Mouse (Mus musculus): ENCODE measurements at regions not wholly inside any gene's neighbourhood (a gene's known extent, or its start where the extent isn't known, plus 50 kb on each side); places are given as distances from the start of the nearest gene placed in this dataset.

DNA sequence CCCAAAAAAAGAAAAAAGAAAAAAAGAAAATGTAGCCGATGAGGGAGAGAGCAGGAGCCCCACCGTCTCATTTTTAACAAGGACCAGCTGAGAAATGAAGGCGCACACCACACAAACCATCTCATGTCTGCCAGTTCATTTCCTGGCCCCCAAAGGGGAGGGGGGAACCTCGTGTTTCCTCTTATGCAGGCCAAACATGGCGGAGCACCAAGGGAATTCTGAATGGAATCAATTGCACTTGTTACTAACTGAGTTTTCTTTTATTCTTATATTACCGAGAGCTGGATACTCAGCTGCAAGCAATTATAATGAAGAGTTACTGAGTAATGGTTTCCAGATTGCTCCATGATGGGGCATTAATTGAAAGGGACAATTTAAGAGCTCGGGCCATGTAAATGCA, 348.5 kb upstream of the Npvf start:
- DNase-seq (ENCODE audit: low spot score in 2 of 2) = no peak

DNA sequence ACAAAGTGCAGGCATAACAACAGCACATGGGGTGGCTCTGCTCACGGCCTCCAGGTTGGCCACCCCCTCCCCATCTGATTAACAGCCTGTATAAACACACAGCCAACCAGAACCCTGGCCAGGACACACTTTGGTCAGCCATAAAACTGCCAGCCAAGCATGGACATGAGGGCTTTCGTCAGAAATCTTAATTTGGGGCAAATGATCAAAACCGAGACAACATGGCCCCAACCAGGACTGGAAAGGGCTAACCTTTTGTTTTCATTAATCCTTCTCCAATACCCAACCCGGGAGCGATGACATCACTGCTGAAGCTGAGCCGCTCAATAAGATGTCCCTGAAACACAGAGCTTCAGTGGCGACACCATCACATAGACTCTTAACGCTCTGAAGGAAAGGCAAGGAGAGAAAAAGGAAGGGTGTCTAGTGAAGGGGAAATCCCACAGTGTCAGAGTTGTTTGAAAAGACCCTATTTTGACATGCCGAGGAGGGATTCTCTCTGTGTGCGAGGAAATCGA, 351.9 kb upstream of the Npvf start:
- DNase-seq (ENCODE audit: low spot score in 2 of 2) = no peak

DNA sequence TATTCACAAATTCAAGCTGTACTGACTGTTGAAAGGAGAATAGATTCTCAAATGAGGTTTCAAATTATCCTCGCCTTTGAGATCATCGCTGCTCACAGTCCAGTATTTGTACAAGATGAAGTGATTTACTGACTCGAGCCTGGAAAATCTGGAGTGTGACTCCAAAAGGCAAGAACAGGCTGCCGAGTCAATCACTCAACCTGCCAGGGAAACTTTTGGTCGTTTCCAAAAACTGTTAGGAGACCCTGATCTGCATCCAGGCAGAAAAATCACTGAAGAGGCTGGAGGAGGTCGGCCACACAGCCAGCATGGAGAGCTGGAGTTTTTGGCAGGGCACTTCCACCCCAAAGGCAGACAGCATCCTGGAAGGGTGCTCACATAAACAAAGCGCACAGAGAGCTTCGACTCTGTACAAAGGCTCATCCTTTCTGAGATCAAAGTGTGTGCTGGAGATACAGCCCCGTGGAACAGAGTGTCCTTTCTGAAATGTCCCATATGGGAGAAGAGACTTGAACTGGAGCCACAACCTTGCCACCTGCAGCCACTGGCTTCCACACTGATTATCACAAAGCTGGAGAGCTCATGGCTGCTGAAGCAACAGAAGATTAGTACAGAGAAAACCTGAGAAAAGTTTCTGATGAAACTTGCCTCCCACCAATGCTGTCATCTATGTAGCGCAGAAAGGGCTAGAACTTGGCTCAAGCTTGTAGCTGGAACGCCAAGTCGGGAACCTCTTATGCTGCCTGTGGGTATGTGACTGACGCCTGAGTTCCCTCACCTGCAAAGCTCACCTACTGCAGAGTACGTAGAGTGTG, 355.5 kb upstream of the Npvf start:
- DNase-seq (ENCODE audit: low spot score in 2 of 2) = no peak

- no peak for DNase-seq (ENCODE audit: low spot score in 2 of 2)
Measured at GRCm38 (mm10) chr6:51010536-51010935, 356.3 kb upstream of the Npvf start.

DNA sequence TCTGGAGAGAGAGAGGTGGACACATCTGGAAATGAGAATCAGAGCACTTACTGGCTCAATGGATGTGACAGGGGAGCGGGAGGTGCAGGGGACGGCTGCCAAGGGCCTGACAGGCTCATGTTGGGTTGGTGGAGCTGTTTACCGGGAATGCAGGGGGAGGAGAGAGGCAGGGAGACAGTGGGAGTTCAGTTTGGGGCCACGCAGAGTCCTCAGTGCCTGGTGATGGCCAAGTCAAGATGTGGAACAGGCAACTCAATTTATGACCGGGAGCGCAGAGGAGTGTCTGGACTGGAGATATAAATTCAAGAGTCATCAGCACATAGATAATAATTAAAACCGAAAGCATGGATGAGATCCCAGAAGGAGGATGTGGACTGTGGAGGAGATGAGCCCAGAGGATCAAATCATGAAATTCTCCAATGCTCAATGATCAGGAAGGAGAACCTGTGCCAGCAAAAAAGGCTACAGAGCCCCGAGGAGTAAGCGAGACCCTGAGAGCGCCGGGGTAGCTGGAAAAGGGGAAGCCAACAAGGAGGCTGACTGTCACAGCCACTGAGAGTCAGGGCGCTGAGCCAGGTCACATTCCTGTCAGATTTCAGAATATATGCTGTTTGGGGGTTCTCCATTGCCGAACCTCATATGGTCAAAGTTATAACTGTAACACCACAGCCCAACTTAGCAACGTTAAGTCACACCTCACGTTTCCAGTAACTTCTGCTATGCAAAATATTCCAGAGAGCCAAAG, 358.0 kb upstream of the Npvf start:
- no peak for DNase-seq (ENCODE audit: low spot score in 2 of 2)

DNA sequence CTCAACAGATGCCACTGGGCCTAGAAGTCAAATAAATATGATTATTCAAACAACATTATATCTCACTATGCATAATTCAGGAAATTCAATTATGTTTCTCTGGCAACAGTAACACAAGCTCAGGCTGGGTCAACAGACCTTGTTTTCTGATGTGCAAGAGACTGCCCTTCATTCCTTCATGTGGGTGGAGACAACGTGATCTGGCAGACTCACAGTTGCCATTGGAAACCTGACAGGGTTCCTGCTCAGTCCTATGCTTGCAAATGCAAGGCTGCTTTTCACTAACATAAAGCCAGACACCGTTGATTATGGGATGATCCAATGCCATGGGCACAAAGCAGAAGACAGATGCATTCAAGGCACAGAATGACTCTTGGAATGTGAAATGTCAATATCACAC, 361.5 kb upstream of the Npvf start:
- no peak for DNase-seq (ENCODE audit: low spot score in 2 of 2)

DNA sequence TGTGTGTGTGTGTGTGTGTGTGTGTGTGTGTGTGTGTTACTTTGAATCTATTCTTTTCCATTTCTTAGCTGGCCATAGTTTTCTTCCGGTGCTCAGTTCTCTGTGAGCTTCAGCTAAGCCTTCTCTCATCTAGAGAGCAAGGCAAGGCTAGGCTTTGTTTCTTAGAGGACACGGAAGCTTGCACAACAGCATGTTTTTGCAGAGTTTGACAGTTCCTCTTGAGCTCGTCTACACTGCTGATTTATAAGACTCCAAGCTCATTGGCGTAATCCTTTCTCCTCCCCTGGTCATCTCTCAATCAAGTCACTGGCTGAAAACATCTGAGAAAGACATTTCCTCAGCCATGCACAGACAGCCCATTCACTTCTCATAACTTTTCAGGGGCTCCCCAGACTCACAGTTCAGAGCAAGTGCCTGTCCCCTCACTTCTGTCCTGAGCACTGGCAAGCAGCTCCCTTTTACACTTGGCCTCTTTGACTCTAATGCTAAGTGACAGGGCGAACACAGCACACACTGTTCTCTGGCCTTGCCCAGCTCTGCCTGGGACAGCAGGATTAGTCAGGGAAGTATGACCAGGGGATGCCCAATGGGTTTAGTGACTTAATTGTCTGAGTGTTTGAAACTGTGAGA, 362.3 kb upstream of the Npvf start:
- DNase-seq (ENCODE audit: low spot score in 2 of 2) = no peak

- DNase-seq (ENCODE audit: low spot score in 2 of 2) = no peak
Measured at GRCm38 (mm10) chr6:51017260-51017999, 363.2 kb upstream of the Npvf start.

GRCm38 (mm10) chr6:51021206-51021605, 367.0 kb upstream of the Npvf start:
- no peak for DNase-seq (ENCODE audit: low spot score in 2 of 2)

GRCm38 (mm10) chr6:51023361-51023760, 369.1 kb upstream of the Npvf start:
- DNase-seq (ENCODE audit: low spot score in 2 of 2) = no peak

DNA sequence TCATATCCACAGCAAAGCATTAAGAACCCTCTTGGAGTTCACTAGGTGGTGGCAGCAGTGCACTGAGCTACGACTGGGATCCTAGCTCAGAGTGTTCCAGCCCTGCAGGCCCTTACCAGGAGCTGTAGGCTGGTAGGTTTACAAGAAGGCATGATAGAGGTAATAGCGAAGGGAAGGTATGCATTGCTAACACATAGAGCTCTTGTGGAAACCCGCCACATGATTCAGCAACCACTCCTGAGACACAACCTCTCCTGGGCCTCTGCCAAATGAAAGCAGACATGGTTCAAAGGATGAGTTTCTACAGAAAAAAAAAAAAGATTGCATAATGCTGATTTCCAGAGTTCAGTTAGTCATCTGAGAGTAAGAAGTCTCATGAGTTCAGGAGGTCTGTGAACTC, 370.5 kb upstream of the Npvf start:
- DNase-seq (ENCODE audit: low spot score in 2 of 2) = no peak

GRCm38 (mm10) chr6:51025411-51025810, 371.2 kb upstream of the Npvf start:
- no peak for DNase-seq (ENCODE audit: low spot score in 2 of 2)

GRCm38 (mm10) chr6:51027296-51027695, 373.1 kb upstream of the Npvf start:
- DNase-seq (ENCODE audit: low spot score in 2 of 2) = no peak

GRCm38 (mm10) chr6:51029516-51029915, 375.3 kb upstream of the Npvf start:
- no peak for DNase-seq (ENCODE audit: low spot score in 2 of 2)

DNA sequence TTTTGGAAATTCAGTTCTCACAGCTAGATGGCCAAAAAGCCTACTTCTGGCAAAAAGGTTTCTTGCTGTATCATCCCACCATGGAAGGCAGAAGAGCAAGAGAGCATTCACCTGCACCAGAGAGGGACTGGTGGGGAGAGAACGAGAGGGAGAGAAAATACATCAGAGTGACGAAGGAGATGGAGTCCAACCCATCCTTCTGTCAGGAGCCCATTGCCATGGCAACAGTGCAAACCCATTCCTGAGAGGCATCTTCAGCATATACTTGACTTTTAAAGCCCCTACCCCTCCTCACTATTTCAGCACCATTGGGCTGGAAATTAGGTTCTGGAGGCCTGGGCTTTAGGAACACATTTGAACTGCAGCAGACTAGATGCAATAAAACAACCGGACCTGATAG, 375.7 kb upstream of the Npvf start:
- no peak for DNase-seq (ENCODE audit: low spot score in 2 of 2)

DNA sequence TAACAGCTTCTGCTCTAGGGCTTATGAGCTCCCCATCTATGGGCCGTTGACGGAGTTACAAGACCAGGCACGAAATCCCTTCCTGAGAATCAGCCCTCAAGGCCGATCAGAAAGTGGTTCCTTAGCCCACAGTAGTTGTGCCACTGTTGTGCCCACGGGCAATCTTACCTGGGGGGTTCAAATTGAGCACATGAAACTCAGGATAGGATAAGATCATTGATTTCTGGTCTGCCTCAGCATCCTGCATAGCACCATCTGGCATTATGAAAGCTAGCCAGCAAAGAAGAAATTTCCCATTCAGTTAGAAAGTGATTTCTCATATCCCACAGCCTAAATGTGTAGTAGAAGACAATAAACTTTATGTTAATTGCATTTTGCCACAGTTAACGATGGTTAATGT, 379.6 kb upstream of the Npvf start:
- DNase-seq (ENCODE audit: low spot score in 2 of 2) = no peak

GRCm38 (mm10) chr6:51036074-51036473, 381.8 kb upstream of the Npvf start:
- DNase-seq (ENCODE audit: low spot score in 2 of 2) = no peak

DNA sequence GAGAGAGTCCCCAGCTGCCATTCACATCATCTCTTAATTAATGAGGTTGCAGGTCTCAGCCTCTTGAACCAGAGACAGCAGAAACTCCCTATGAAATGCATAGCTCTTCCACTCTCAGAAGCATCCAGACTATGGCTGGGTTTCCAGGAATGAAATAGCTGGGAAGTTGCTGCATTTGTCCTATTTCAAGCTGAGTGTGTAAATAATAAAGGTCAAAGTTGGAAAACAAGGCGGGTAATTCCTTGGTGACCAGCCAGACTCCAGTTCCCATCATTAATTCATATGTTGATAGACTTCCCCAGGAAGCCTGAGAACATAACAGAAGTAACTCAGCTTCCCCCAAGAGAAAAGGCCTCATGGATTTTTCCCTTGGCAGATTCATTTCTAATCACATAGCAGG, 382.3 kb upstream of the Npvf start:
- DNase-seq (ENCODE audit: low spot score in 2 of 2) = no peak

DNA sequence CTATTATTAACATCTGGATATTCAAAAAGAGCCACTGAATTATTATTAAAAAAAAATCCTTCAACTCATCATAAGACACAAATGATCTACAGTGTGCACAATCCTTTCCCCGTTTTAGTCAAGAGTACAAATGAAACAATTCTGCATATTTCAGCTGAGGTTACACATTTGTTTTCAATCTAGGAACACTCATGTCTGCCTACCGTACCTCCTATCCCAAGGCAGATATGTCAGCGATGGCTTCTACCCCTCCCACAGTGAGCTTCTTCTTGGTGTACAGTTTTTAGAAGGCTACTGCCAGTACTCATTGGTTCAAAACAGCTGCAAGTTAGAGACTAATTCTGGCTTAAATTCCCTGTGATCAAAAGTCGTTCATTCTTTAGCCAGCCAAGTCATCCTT, 382.7 kb upstream of the Npvf start:
- DNase-seq (ENCODE audit: low spot score in 2 of 2) = no peak

GRCm38 (mm10) chr6:51039486-51040180, 385.4 kb upstream of the Npvf start:
- DNase-seq (ENCODE audit: low spot score in 2 of 2) = no peak

DNA sequence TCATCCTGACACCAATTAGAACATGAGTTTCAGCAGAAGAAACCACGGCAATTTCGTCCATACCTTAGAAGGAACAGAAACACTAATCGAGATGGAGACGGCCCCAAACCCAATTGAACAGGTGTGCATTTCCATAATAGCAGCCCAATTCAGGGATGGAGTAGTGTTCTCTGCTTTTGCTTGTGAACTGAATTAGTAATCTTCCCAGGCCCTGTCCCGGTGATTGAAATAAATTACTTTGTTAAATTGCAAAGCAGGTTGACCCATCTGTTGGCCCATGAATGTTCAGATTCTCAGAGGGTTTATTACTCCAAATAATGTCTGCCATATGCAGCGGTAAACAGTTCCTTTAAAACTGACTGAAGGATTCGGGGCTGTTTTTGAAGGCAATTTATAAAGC, 388.5 kb upstream of the Nfe2l3 start:
- DNase-seq (ENCODE audit: low spot score in 2 of 2) = no peak
